Mouse (Mus musculus) liver, postnatal 0 days (tissue): Measurements from ENCODE around the gene Myom1. TPM values are rescaled to one million over a fixed set of nuclear protein-coding genes. Genes with fewer than 3 reads are reported as not detected.

ENCODE experiments used
- ATAC-seq: fragments of 200-750 bp; cut with Nextera tagmentation; 2 replicates; pipeline ENCODE4 v1.8.0; 2017; ENCODE audit warnings: mild to moderate bottlenecking, moderate library complexity
- DNase-seq: peaks from one replicate; pipeline ENCODE4 v3.0.0-alpha.2; 2016
- H3K27ac ChIP-seq: fragments of 300-500 bp; sonication (generic); 2 replicates; pipeline ENCODE4 v1.5.1; 2014; ENCODE audit warnings: antibody characterized with exemption, moderate library complexity, mild to moderate bottlenecking, low read depth
- H3K27me3 ChIP-seq: fragments of 300-500 bp; sonication (generic); 2 replicates; pipeline ENCODE4 v1.6.1; 2014; ENCODE audit warnings: low read length, control low read depth, mixed read lengths; ENCODE audit not compliant: insufficient read depth
- H3K36me3 ChIP-seq: fragments of 300-500 bp; sonication (generic); replicated peaks from 2 replicates; pipeline ENCODE4 v1.6.1; 2014; ENCODE audit warnings: mild to moderate bottlenecking, control low read depth, low read length, moderate library complexity, mixed read lengths; ENCODE audit not compliant: insufficient read depth
- H3K4me1 ChIP-seq: fragments of 300-500 bp; sonication (generic); 2 replicates; pipeline ENCODE4 v1.6.1; 2014; ENCODE audit warnings: antibody characterized with exemption, mild to moderate bottlenecking, control low read depth; ENCODE audit not compliant: insufficient read depth
- H3K4me2 ChIP-seq: fragments of 300-500 bp; sonication (generic); 2 replicates; pipeline ENCODE4 v1.6.1; 2014; ENCODE audit warnings: low read depth, mild to moderate bottlenecking, low read length, moderate library complexity, mixed read lengths
- H3K4me3 ChIP-seq: fragments of 300-500 bp; sonication (generic); 2 replicates; pipeline ENCODE4 v1.5.1; 2014; ENCODE audit warnings: low read depth, low read length
- H3K9ac ChIP-seq: fragments of 300-500 bp; sonication (generic); replicated peaks from 2 replicates; pipeline ENCODE4 v1.6.1; 2014; ENCODE audit warnings: mild to moderate bottlenecking, moderate library complexity
- H3K9me3 ChIP-seq: fragments of 300-500 bp; sonication (generic); 2 replicates; pipeline ENCODE4 v1.6.1; 2016; ENCODE audit warnings: mild to moderate bottlenecking, control low read depth, low read length, mixed read lengths
- CTCF ChIP-seq: sonication (generic); IDR thresholded peaks from 2 replicates; pipeline ENCODE4 v1.5.1; 2016; ENCODE audit warnings: antibody characterized with exemption, low read depth
- EP300 ChIP-seq: IDR thresholded peaks from 2 replicates; pipeline ENCODE4 v1.6.1; 2016; ENCODE audit warnings: antibody characterized with exemption, low read depth, mild to moderate bottlenecking
- WGBS: fragments of 180-500 bp; shearing (Covaris S2); extraction: QIAGEN DNeasy Blood & Tissue Kit; methylation state at CpG from one replicate; pipeline ENCODE4 v1.1.7; 2014; ENCODE audit not compliant: insufficient replicate concordance; 5-methylcytosine and 5-hydroxymethylcytosine counted together
- polyA plus RNA-seq: library from polyadenylated mRNA; unstranded; fragments of >200 nt; fragmentation: Nextera tagmentation; extraction: Ambion mirVana; gene quantifications from 2 replicates; pipeline ENCODE4 v1.2.1, GENCODE M21; 2015

Myom1 gene
- polyA plus RNA-seq, 1 experiment from 2014 or later: 2.1 TPM

- TF ChIP-seq CTCF: no peak
- TF ChIP-seq EP300: 0 out of 2 replicates have a peak, but pooled peaks have one; percentile 22
- ATAC-seq (peak; percentile 62), DNase-seq (peak; percentile 64)
- Histone ChIP-seq H3K9me3 (no peaks in the 10 kb centered on the region), H3K4me2 (peak overlapping the region; percentile 33), H3K4me1 (peaks cover 38% of the 10 kb centered on the region), H3K4me3 (no peak overlapping the region), H3K27me3 (no peaks in the 10 kb centered on the region), H3K27ac (peak overlapping the region; percentile 68), H3K9ac (no peak overlapping the region), H3K36me3 (peaks cover 18% of the 10 kb centered on the region)
- WGBS: 59% methylated on average over 15 of the region's 15 CpGs
These were observed 16.7 kb upstream of the Myom1 start for GRCm38 (mm10) chr17:70985501-70986354.

- no peak for DNase-seq
- peaks cover 43% of the 10 kb centered on the region for H3K4me1 ChIP-seq
- H3K9me3 ChIP-seq: no peaks in the 10 kb centered on the region
- no peak for TF ChIP-seq CTCF
- TF ChIP-seq EP300: no peak
- WGBS: 72% methylated on average over 6 of the region's 6 CpGs
- H3K27ac ChIP-seq: peak overlapping the region; percentile 68
- H3K4me2 ChIP-seq: 0 out of 2 replicates have a peak overlapping the region, but pooled peaks have one; percentile 33
- ATAC-seq: no peak
- no peak overlapping the region for H3K9ac ChIP-seq
- H3K36me3 ChIP-seq: peaks cover 14% of the 10 kb centered on the region
- H3K27me3 ChIP-seq: no peaks in the 10 kb centered on the region
- H3K4me3 ChIP-seq: no peak overlapping the region
These were observed 16.1 kb upstream of the Myom1 start for GRCm38 (mm10) chr17:70986355-70986740.

GRCm38 (mm10) chr17:70986831-70987660 is 15.4 kb upstream of the Myom1 start:
- WGBS: 74% methylated on average over 15 of the region's 15 CpGs

GRCm38 (mm10) chr17:70988337-70988767 is 14.1 kb upstream of the Myom1 start:
- no peaks in the 10 kb centered on the region for H3K9me3 ChIP-seq
- H3K9ac ChIP-seq: no peak overlapping the region
- DNase-seq: no peak
- peaks cover 45% of the 10 kb centered on the region for H3K4me1 ChIP-seq
- H3K4me3 ChIP-seq: no peak overlapping the region
- peaks cover 9% of the 10 kb centered on the region for H3K36me3 ChIP-seq
- TF ChIP-seq CTCF (no peak), EP300 (no peak)
- no peak for ATAC-seq
- no peaks in the 10 kb centered on the region for H3K27me3 ChIP-seq
- 81% methylated on average over 12 of the region's 12 CpGs for WGBS
- H3K27ac ChIP-seq: no peak overlapping the region
- peak overlapping the region; percentile 92; the same call in 1 of the 2 replicates for H3K4me2 ChIP-seq

More at GRCm38 (mm10) chr17:70986831-70987660, 15.4 kb upstream of the Myom1 start:
- H3K36me3 ChIP-seq: peaks cover 8% of the 10 kb centered on the region
- H3K4me3 ChIP-seq: no peak overlapping the region
- no peaks in the 10 kb centered on the region for H3K9me3 ChIP-seq
- TF ChIP-seq CTCF: no peak
- no peak for TF ChIP-seq EP300
- H3K4me2 ChIP-seq: peak overlapping the region; percentile 20; the same call in 1 of the 2 replicates
- peaks cover 45% of the 10 kb centered on the region for H3K4me1 ChIP-seq
- ATAC-seq (no peak), DNase-seq (no peak)
- peak overlapping the region; percentile 20; the same call in 1 of the 2 replicates for H3K27ac ChIP-seq
- no peaks in the 10 kb centered on the region for H3K27me3 ChIP-seq
- H3K9ac ChIP-seq: no peak overlapping the region

GRCm38 (mm10) chr17:70989430-70989829 is 13.0 kb upstream of the Myom1 start:
- peak overlapping the region; percentile 92 for H3K4me2 ChIP-seq
- peak overlapping the region; percentile 84 for H3K4me3 ChIP-seq
- no peaks in the 10 kb centered on the region for H3K27me3 ChIP-seq

GRCm38 (mm10) chr17:70989991-70990390 is 12.4 kb upstream of the Myom1 start:
- Histone ChIP-seq H3K27ac (peak overlapping the region; percentile 90), H3K4me1 (peaks cover 50% of the 10 kb centered on the region), H3K4me3 (peak overlapping the region; percentile 84), H3K9me3 (no peaks in the 10 kb centered on the region), H3K9ac (peak overlapping the region; percentile 76), H3K36me3 (peaks cover 23% of the 10 kb centered on the region), H3K4me2 (peak overlapping the region; percentile 92), H3K27me3 (no peaks in the 10 kb centered on the region)
- ATAC-seq (peak; percentile 52), DNase-seq (no peak)
- TF ChIP-seq EP300: no peak
- TF ChIP-seq CTCF: no peak
- WGBS: under 1% methylated on average over 24 of the region's 24 CpGs

More at GRCm38 (mm10) chr17:70989430-70989829, 13.0 kb upstream of the Myom1 start:
- peaks cover 19% of the 10 kb centered on the region for H3K36me3 ChIP-seq
- no peak for TF ChIP-seq CTCF
- no peak for TF ChIP-seq EP300
- DNase-seq (no peak), ATAC-seq (no peak)
- WGBS: 21% methylated on average over 8 of the region's 8 CpGs
- H3K9me3 ChIP-seq: no peaks in the 10 kb centered on the region
- peaks cover 50% of the 10 kb centered on the region for H3K4me1 ChIP-seq
- peak overlapping the region; percentile 90 for H3K27ac ChIP-seq
- peak overlapping the region; percentile 76 for H3K9ac ChIP-seq
